Mouse (Mus musculus) activated CD4-positive, CD25-positive, alpha-beta regulatory T cell (primary cell): Measurements from ENCODE around the gene Olfr1016. TPM values are rescaled to one million over a fixed set of nuclear protein-coding genes. Genes with fewer than 3 reads are reported as not detected.

Experiments
- polyA plus RNA-seq, 2 experiments: library from polyadenylated mRNA; unstranded; fragments of 100-300 nt; shearing (Covaris generic); gene quantifications; one replicate each; pipeline ENCODE4 v1.2.1; 2017

Olfr1016 gene
- not detected for polyA plus RNA-seq

GRCm38 (mm10) chr2:85802444-85802843, at the start of gene Olfr1016:
Olfr1016 (minus strand) TSS chr2:85802544.

GRCm38 (mm10) chr2:85846730-85847129, 44.4 kb upstream of the Olfr1016 start, which contains the start of gene Olfr1020:
Olfr1020 (plus strand) TSS chr2:85847030.

GRCm38 (mm10) chr2:85845383-85845782, 43.0 kb upstream of the Olfr1016 start, which contains the start of gene Olfr1019:
Olfr1019 (minus strand) TSS chr2:85845483.

GRCm38 (mm10) chr2:85818179-85818578, 15.8 kb upstream of the Olfr1016 start, which contains the start of gene Olfr1018:
Olfr1018 (plus strand) TSS chr2:85818479.

GRCm38 (mm10) chr2:85781717-85782116, 20.6 kb downstream of the Olfr1016 start, which contains the start of gene Olfr1015:
Olfr1015 (plus strand) TSS chr2:85782017.

GRCm38 (mm10) chr2:85772413-85772812, 29.9 kb downstream of the Olfr1016 start, which contains the start of gene Olfr1014:
Olfr1014 (plus strand) TSS chr2:85772713.

GRCm38 (mm10) chr2:85766798-85767197, 35.5 kb downstream of the Olfr1016 start, which contains the start of gene Olfr1013:
Olfr1013 (plus strand) TSS chr2:85767098.

GRCm38 (mm10) chr2:85762666-85763065, 39.7 kb downstream of the Olfr1016 start, which contains the start of gene Olfr1012:
Olfr1012 (minus strand) TSS chr2:85762766.

Other genes starting within 250 kb of the Olfr1016 start
- gene Olfr996, start 223.3 kb downstream of the Olfr1016 start, polyA plus RNA-seq: not detected
- not detected for gene Olfr998, start 213.6 kb downstream of the Olfr1016 start, polyA plus RNA-seq
- gene Olfr1000, start 190.6 kb downstream of the Olfr1016 start, polyA plus RNA-seq: not detected
- not detected for gene Olfr1002, start 151.8 kb downstream of the Olfr1016 start, polyA plus RNA-seq
- gene Olfr154, start 138.1 kb downstream of the Olfr1016 start, polyA plus RNA-seq: not detected
- gene Olfr1006, start 123.8 kb downstream of the Olfr1016 start, polyA plus RNA-seq: under 1 TPM in 1 of 2 experiments, not detected in 1; 0.22 TPM
- gene Olfr1008, start 113.1 kb downstream of the Olfr1016 start, polyA plus RNA-seq: not detected
- gene Olfr1009, start 87.1 kb downstream of the Olfr1016 start, polyA plus RNA-seq: not detected
- not detected for gene Olfr1012, start 39.8 kb downstream of the Olfr1016 start, polyA plus RNA-seq
- not detected for gene Olfr1013, start 35.4 kb downstream of the Olfr1016 start, polyA plus RNA-seq
- not detected for gene Olfr1014, start 29.8 kb downstream of the Olfr1016 start, polyA plus RNA-seq
- under 1 TPM in 1 of 2 experiments, not detected in 1; 0.07 TPM for gene Olfr1015, start 20.5 kb downstream of the Olfr1016 start, polyA plus RNA-seq
- under 1 TPM in 1 of 2 experiments, not detected in 1; 0.50 TPM for gene Olfr1018, start 15.9 kb upstream of the Olfr1016 start, polyA plus RNA-seq
- gene Olfr1019, start 42.9 kb upstream of the Olfr1016 start, polyA plus RNA-seq: not detected
- gene Olfr1020, start 44.5 kb upstream of the Olfr1016 start, polyA plus RNA-seq: under 1 TPM in 1 of 2 experiments, not detected in 1; 0.10 TPM
- not detected for gene Olfr1022, start 66.0 kb upstream of the Olfr1016 start, polyA plus RNA-seq
- not detected for gene Olfr1023, start 83.1 kb upstream of the Olfr1016 start, polyA plus RNA-seq
- gene Olfr1024, start 102.5 kb upstream of the Olfr1016 start, polyA plus RNA-seq: not detected
- under 1 TPM in 1 of 2 experiments, not detected in 1; 0.06 TPM for gene Olfr1025-ps1, start 112.6 kb upstream of the Olfr1016 start, polyA plus RNA-seq
- gene Olfr1026, start 119.0 kb upstream of the Olfr1016 start, polyA plus RNA-seq: under 1 TPM in 1 of 2 experiments, not detected in 1; 0.31 TPM
- not detected for gene Olfr1028, start 147.9 kb upstream of the Olfr1016 start, polyA plus RNA-seq
- gene Olfr1029, start 171.4 kb upstream of the Olfr1016 start, polyA plus RNA-seq: under 1 TPM in 1 of 2 experiments, not detected in 1; 0.45 TPM
- under 1 TPM in 1 of 2 experiments, not detected in 1; 1.00 TPM for gene Olfr1030, start 176.7 kb upstream of the Olfr1016 start, polyA plus RNA-seq
- not detected for gene Olfr1031, start 187.8 kb upstream of the Olfr1016 start, polyA plus RNA-seq
- gene Olfr1032, start 203.0 kb upstream of the Olfr1016 start, polyA plus RNA-seq: not detected
- 1 to 10 TPM; 1.7 to 3.3 TPM for gene Olfr1033, start 218.1 kb upstream of the Olfr1016 start, polyA plus RNA-seq
- under 1 TPM in 1 of 2 experiments, not detected in 1; 0.07 TPM for gene Olfr1034, start 243.3 kb upstream of the Olfr1016 start, polyA plus RNA-seq